Mouse (Mus musculus) forebrain, embryonic 11.5 days (tissue): Measurements from ENCODE around the gene Mbnl1. TPM values are rescaled to one million over a fixed set of nuclear protein-coding genes. Genes with fewer than 3 reads are reported as not detected.

Experiments
- ATAC-seq: fragments of 200-750 bp; cut with Nextera tagmentation; replicated peaks from 2 replicates; pipeline ENCODE4 v1.8.0; 2017; ENCODE audit warnings: moderate TSS enrichment; ENCODE audit not compliant: low FRiP score
- DNase-seq: peaks from one replicate; pipeline ENCODE4 v3.0.0-alpha.2; 2017; ENCODE audit warnings: low spot score
- H3K27ac ChIP-seq: fragments of 300-500 bp; sonication (generic); 2 replicates; pipeline ENCODE4 v1.5.1; 2014; ENCODE audit warnings: low read depth, low read length
- H3K27me3 ChIP-seq: fragments of 300-500 bp; sonication (generic); 2 replicates; pipeline ENCODE4 v1.6.1; 2014; ENCODE audit warnings: mild to moderate bottlenecking, low read length, mixed read lengths; ENCODE audit not compliant: control insufficient read depth, insufficient read depth
- H3K36me3 ChIP-seq: fragments of 300-500 bp; sonication (generic); 2 replicates; pipeline ENCODE4 v1.6.1; 2014; ENCODE audit warnings: mild to moderate bottlenecking, low read length, moderate library complexity, mixed read lengths; ENCODE audit not compliant: control insufficient read depth, insufficient read depth
- H3K4me1 ChIP-seq: fragments of 300-500 bp; sonication (generic); replicated peaks from 2 replicates; pipeline ENCODE4 v1.6.1; 2014; ENCODE audit warnings: low read length, mixed read lengths; ENCODE audit not compliant: control insufficient read depth, insufficient read depth
- H3K4me2 ChIP-seq: fragments of 300-500 bp; sonication (generic); 2 replicates; pipeline ENCODE4 v1.6.1; 2014; ENCODE audit warnings: low read depth, mild to moderate bottlenecking, low read length, moderate library complexity, mixed read lengths; ENCODE audit not compliant: severe bottlenecking
- H3K4me3 ChIP-seq: fragments of 300-500 bp; sonication (generic); 2 replicates; pipeline ENCODE4 v1.5.1; 2014; ENCODE audit warnings: low read depth, low read length
- H3K9ac ChIP-seq: fragments of 300-500 bp; sonication (generic); 2 replicates; pipeline ENCODE4 v1.6.1; 2014; ENCODE audit warnings: low read length
- H3K9me3 ChIP-seq: fragments of 300-500 bp; sonication (generic); 2 replicates; pipeline ENCODE4 v1.6.1; 2016; ENCODE audit warnings: low read length, mixed read lengths; ENCODE audit not compliant: control insufficient read depth
- WGBS: fragments of 180-500 bp; shearing (Covaris S2); extraction: QIAGEN DNeasy Blood & Tissue Kit; methylation state at CpG from one replicate; pipeline ENCODE4 v1.1.7; 2014; 5-methylcytosine and 5-hydroxymethylcytosine counted together
- polyA plus RNA-seq: library from polyadenylated mRNA; unstranded; fragments of >200 nt; fragmentation: Nextera tagmentation; extraction: Ambion mirVana; gene quantifications from 2 replicates; pipeline ENCODE4 v1.2.1, GENCODE M21; 2014

Mbnl1 gene
- polyA plus RNA-seq, 1 experiment from 2014 or later = 46.8 TPM

GRCm38 (mm10) chr3:60559762-60560161, 87.1 kb downstream of the Mbnl1 start:
- ATAC-seq = no peak; the same call in 1 of the 2 replicates
- peaks cover 4% of the 10 kb centered on the region; the same call in 1 of the 2 replicates for H3K4me1 ChIP-seq
- 80% methylated on average over 2 of the region's 2 CpGs for WGBS

GRCm38 (mm10) chr3:60563529-60564243, 91.1 kb downstream of the Mbnl1 start:
- Histone ChIP-seq H3K4me3 (no peak overlapping the region), H3K27ac (no peak overlapping the region), H3K9me3 (no peaks in the 10 kb centered on the region), H3K27me3 (peaks cover 3% of the 10 kb centered on the region), H3K36me3 (no peaks in the 10 kb centered on the region), H3K4me1 (peaks cover 4% of the 10 kb centered on the region; the same call in 1 of the 2 replicates), H3K9ac (no peak overlapping the region), H3K4me2 (no peak overlapping the region)
- 42% methylated on average over 10 of the region's 10 CpGs for WGBS
- no peak for ATAC-seq
- no peak for DNase-seq

More at GRCm38 (mm10) chr3:60559762-60560161, 87.1 kb downstream of the Mbnl1 start:
- no peak for DNase-seq
- H3K9ac ChIP-seq = no peak overlapping the region
- H3K36me3 ChIP-seq = no peaks in the 10 kb centered on the region
- H3K27ac ChIP-seq = no peak overlapping the region
- no peak overlapping the region for H3K4me2 ChIP-seq
- no peaks in the 10 kb centered on the region; the same call in 1 of the 2 replicates for H3K27me3 ChIP-seq
- no peaks in the 10 kb centered on the region for H3K9me3 ChIP-seq
- H3K4me3 ChIP-seq = no peak overlapping the region

- Histone ChIP-seq H3K4me2 (no peak overlapping the region), H3K4me1 (peaks cover 5% of the 10 kb centered on the region; the same call in 1 of the 2 replicates), H3K4me3 (no peak overlapping the region), H3K27me3 (peaks cover 3% of the 10 kb centered on the region), H3K36me3 (no peaks in the 10 kb centered on the region), H3K27ac (no peak overlapping the region), H3K9me3 (no peaks in the 10 kb centered on the region), H3K9ac (no peak overlapping the region)
- no peak for DNase-seq
- 46% methylated on average over 2 of the region's 2 CpGs for WGBS
- no peak for ATAC-seq
These were observed 91.6 kb downstream of the Mbnl1 start for GRCm38 (mm10) chr3:60564244-60564643.

- no peak for ATAC-seq
- peaks cover 11% of the 10 kb centered on the region; the same call in 1 of the 2 replicates for H3K4me1 ChIP-seq
- 91% methylated on average over 3 of the region's 3 CpGs for WGBS
These were observed 92.6 kb downstream of the Mbnl1 start for GRCm38 (mm10) chr3:60565204-60565603.

GRCm38 (mm10) chr3:60565950-60566349, 93.3 kb downstream of the Mbnl1 start:
- H3K4me1 ChIP-seq = peaks cover 11% of the 10 kb centered on the region; the same call in 1 of the 2 replicates
- no peak for ATAC-seq

More at GRCm38 (mm10) chr3:60565204-60565603, 92.6 kb downstream of the Mbnl1 start:
- no peaks in the 10 kb centered on the region for H3K9me3 ChIP-seq
- H3K4me2 ChIP-seq = no peak overlapping the region
- peaks cover 3% of the 10 kb centered on the region for H3K27me3 ChIP-seq
- no peaks in the 10 kb centered on the region for H3K36me3 ChIP-seq
- H3K27ac ChIP-seq = no peak overlapping the region
- H3K4me3 ChIP-seq = no peak overlapping the region
- DNase-seq = no peak
- no peak overlapping the region for H3K9ac ChIP-seq

GRCm38 (mm10) chr3:60568171-60568684, 95.6 kb downstream of the Mbnl1 start:
- no peak overlapping the region for H3K9ac ChIP-seq
- no peaks in the 10 kb centered on the region for H3K9me3 ChIP-seq
- no peak overlapping the region for H3K27ac ChIP-seq
- H3K4me1 ChIP-seq = peaks cover 11% of the 10 kb centered on the region; the same call in 1 of the 2 replicates
- ATAC-seq (peak; percentile 78), DNase-seq (no peak)
- whole genome bisulfite sequencing = 19% methylated on average over 1 of the region's 1 CpGs
- H3K27me3 ChIP-seq = peaks cover 3% of the 10 kb centered on the region
- H3K36me3 ChIP-seq = no peaks in the 10 kb centered on the region
- no peak overlapping the region for H3K4me3 ChIP-seq
- no peak overlapping the region for H3K4me2 ChIP-seq

More at GRCm38 (mm10) chr3:60565950-60566349, 93.3 kb downstream of the Mbnl1 start:
- Histone ChIP-seq H3K4me2 (no peak overlapping the region), H3K27ac (no peak overlapping the region), H3K9ac (no peak overlapping the region), H3K27me3 (peaks cover 3% of the 10 kb centered on the region), H3K4me3 (no peak overlapping the region), H3K9me3 (no peaks in the 10 kb centered on the region), H3K36me3 (no peaks in the 10 kb centered on the region)
- WGBS = 91% methylated on average over 3 of the region's 3 CpGs
- no peak for DNase-seq

GRCm38 (mm10) chr3:60568801-60569568, 96.4 kb downstream of the Mbnl1 start:
- ATAC-seq (no peak), DNase-seq (no peak)
- WGBS = 65% methylated on average over 6 of the region's 6 CpGs
- Histone ChIP-seq H3K27me3 (peaks cover 3% of the 10 kb centered on the region), H3K36me3 (no peaks in the 10 kb centered on the region), H3K4me1 (peaks cover 7% of the 10 kb centered on the region; the same call in 1 of the 2 replicates), H3K4me3 (no peak overlapping the region), H3K27ac (no peak overlapping the region), H3K9ac (no peak overlapping the region), H3K9me3 (no peaks in the 10 kb centered on the region), H3K4me2 (no peak overlapping the region)

GRCm38 (mm10) chr3:60569781-60570180, 97.2 kb downstream of the Mbnl1 start:
- Histone ChIP-seq H3K27ac (no peak overlapping the region), H3K4me1 (peaks cover 7% of the 10 kb centered on the region; the same call in 1 of the 2 replicates), H3K4me2 (no peak overlapping the region), H3K36me3 (no peaks in the 10 kb centered on the region), H3K9ac (no peak overlapping the region), H3K27me3 (peaks cover 3% of the 10 kb centered on the region), H3K9me3 (no peaks in the 10 kb centered on the region), H3K4me3 (no peak overlapping the region)
- DNase-seq (no peak), ATAC-seq (no peak)
- 52% methylated on average over 2 of the region's 2 CpGs for WGBS
